Mouse (Mus musculus) testis, adult 2 months (tissue): ENCODE data around the gene Rnf151.

Experiments used
- CTCF ChIP-seq: fragments of 200-500 bp; IDR thresholded peaks from 2 replicates; pipeline ENCODE4 v1.5.1; 2012; ENCODE audit warnings: low read depth, mild to moderate bottlenecking, inconsistent platforms, low read length, moderate library complexity; ENCODE audit not compliant: control insufficient read depth, insufficient read depth, insufficient replicate concordance
- POLR2A ChIP-seq: fragments of 200-500 bp; IDR thresholded peaks from 2 replicates; pipeline ENCODE4 v1.6.1; 2012; ENCODE audit warnings: low read depth, mild to moderate bottlenecking, inconsistent platforms, low read length, moderate library complexity; ENCODE audit not compliant: control insufficient read depth

- TF ChIP-seq POLR2A: no peak
- TF ChIP-seq CTCF: no peak
These were observed 25.5 kb downstream of the Rnf151 start for GRCm38 (mm10) chr17:24692385-24692784.
